Mouse (Mus musculus): Measurements from ENCODE around the gene Gm16253.

Gm16253 gene

GRCm38 (mm10) chr3:96557694-96558093 is 19.1 kb upstream of the Gm16253 start, which contains the start of gene Txnip:
Gene Txnip, plus strand, starts transcription at chr3:96557957.
- DNase-seq (ENCODE audit: low spot score), result peak; percentile 99

DNA sequence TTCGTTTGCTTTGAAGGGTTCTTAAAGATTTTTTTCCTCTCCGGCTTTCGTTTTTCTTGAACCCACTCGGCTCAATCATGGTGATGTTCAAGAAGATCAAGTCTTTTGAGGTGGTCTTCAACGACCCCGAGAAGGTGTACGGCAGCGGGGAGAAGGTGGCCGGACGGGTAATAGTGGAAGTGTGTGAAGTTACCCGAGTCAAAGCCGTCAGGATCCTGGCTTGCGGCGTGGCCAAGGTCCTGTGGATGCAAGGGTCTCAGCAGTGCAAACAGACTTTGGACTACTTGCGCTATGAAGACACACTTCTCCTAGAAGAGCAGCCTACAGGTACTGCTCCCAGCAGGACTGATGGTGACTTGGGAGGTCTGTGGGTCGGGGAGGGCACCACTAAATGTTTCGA is 18.6 kb upstream of the Gm16253 start:
- DNase-seq (ENCODE audit: low spot score), result no peak

GRCm38 (mm10) chr3:96558668-96559196 is 18.1 kb upstream of the Gm16253 start:
- DNase-seq (ENCODE audit: low spot score), result no peak

DNA sequence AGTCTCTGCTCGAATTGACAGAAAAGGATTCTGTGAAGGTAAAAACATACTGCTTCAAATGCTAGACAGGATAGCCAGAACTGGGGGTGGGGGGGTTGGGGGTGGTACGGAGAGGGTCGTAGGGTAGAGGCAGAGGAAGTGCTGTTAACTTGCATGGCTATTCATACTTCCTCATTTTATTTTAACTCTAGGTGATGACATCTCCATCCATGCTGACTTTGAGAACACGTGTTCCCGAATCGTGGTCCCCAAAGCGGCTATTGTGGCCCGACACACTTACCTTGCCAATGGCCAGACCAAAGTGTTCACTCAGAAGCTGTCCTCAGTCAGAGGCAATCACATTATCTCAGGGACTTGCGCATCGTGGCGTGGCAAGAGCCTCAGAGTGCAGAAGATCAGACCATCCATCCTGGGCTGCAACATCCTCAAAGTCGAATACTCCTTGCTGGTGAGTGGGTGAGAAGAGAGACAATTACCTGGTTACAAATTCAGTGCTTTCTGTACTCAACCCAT is 17.3 kb upstream of the Gm16253 start:
- no peak for DNase-seq (ENCODE audit: low spot score)

DNA sequence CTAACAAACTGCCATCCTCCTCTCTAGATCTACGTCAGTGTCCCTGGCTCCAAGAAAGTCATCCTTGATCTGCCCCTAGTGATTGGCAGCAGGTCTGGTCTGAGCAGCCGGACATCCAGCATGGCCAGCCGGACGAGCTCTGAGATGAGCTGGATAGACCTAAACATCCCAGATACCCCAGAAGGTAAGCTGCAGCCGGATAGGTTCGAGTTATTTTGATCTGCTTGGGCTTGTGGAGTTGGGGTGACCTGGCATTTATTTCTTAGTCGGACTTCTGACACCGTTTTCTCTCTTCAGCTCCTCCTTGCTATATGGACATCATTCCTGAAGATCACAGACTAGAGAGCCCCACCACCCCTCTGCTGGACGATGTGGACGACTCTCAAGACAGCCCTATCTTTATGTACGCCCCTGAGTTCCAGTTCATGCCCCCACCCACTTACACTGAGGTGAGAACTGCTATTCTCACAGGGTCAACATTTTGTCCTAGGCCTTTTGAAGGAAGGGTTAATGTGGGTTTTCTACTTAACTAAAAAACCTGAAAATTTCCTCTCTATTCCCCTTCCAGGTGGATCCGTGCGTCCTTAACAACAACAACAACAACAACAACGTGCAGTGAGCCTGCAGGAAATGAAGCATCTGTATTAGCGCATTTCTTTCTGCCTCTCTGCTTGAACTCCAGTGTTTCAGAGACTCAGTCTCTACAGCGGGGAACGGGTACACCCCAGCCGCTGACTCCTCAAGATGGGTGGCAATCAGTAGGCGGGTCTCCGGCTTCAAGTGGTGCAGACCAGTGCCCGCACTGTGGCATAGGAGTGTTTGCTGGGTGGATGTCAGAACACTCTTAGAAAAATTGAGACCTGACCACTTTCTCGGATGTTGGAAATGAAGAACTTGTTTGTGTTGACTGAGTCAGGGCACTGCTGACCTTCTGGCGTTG is 16.6 kb upstream of the Gm16253 start:
- no peak for DNase-seq (ENCODE audit: low spot score)

- DNase-seq (ENCODE audit: low spot score), result no peak
These were observed 15.7 kb upstream of the Gm16253 start for GRCm38 (mm10) chr3:96560881-96561668.

DNA sequence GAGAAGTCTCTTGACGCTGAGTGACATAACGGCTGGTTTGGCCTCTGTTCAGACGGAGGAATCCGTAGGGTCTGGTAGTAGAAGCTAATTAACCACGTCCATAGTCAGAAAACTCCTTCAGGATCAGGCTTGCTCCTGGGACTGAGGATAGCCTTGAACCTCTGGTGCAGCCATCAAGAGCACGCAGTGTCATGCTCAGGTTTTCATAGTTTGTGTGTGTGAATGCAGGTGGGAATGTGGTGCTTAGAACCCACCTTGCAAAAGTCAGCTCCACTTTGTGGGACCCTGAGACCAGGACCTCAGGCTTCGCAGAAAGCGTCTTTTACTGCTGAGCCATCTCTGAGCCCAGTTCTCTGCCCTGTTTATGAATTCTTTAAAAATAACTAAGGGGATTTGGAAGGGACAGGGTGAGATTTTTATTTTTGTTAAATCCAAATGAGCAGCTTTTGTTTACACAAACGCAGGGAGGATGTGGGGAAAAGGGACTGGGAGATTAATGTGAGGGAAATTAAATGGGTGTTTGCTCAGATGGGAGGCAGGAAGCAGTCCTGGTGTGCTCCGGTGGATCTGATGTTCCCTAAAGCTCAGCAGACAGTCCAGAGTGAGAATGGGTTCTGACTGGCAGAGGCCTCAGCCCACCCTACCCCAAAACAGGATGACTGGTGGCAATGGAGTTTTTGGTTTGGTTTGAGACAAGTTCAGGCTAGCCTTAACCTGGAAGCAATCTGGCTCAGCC is 14.7 kb upstream of the Gm16253 start:
- no peak for DNase-seq (ENCODE audit: low spot score)

- no peak for DNase-seq (ENCODE audit: low spot score)
These were observed 13.5 kb upstream of the Gm16253 start for GRCm38 (mm10) chr3:96563267-96563666.

DNA sequence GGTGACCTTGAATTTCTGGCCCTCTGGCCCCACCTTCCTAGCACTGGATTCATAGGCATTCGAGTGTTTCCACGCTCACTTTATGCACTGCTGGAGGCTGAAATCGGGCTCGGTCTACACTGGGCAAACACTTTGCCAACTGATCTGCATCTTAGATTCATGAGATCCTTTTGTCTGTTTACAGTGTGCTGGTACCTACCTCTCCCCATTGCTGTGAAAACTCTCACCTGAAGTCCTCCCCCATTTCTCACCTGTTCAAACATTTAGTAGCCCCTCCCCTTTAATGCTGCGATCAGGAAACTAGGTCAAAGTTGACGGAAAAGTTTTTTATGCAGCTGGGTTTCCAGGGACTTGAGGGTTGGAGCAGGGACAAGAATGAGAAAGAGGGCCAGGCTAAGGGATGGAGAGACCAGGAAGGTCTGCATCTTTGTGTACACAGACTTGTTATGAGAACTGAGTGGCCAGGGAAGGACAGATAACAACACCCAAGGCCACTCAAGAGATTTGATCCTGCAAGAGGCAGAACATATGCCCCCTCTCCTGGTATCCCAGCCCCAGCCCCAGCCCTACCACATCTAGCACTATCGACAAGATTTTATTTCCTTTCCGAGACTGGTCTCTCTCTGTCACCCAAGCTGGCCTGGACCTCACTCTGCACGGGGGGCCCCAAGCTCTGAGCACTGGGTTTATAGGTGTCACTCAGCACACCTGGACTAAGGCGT is 12.7 kb upstream of the Gm16253 start:
- DNase-seq (ENCODE audit: low spot score), result no peak

DNA sequence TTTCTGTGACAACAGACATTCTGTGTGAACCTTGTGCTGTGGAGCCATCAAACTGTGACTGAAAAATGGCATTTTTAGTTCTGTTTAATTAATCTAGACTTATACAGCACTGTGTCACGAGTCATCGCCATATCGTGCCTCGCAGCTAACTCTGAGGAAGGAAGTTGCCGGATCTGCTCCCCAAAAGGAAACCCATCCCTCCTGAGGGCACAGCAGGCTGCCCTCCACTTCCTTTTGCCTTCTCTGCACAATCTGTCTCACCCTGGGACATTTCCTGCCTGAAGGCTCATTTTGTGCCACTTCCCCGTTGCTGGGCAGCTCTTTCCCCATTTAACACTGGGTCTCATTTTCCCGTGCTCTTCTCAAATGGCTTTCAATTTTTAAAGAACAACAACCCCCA is 12.2 kb upstream of the Gm16253 start:
- no peak for DNase-seq (ENCODE audit: low spot score)

- no peak for DNase-seq (ENCODE audit: low spot score)
These were observed 11.7 kb upstream of the Gm16253 start for GRCm38 (mm10) chr3:96565105-96565504.

DNA sequence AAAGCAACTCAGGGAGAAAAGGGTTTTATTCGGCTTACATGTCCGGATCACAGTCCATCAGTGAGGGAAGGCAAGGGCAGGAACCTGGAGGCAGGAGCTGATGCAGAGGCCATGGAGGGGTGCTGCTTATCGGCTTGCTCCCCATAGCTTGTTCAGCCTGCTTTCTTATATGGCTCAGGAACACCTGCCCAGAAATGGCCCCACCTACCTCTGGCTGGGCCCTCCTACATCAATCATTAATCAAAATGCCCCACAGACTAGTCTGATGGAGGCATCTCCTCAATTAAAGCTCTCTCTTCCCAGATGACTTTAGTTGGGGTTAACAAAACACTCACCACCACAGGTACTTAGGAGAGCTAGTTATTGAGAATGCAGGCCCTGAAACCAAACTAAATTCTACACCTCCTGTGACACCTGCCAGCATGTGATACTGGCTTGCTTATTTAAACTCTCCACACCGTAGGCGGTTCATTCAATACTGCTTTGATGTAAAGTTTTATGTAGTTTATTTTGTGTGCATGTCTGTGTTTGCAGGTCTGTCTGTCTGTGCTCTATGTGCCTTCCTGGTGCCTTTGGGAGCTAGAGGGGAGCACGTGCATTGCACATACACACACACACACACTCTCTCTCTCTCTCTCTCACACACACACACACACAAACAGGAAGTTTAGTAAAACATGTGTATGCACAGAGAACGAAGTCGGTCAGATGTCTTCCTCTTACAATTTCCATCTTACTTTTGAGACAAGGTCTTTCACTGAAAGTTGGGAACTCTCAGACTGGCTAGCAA is 9.9 kb upstream of the Gm16253 start:
- DNase-seq (ENCODE audit: low spot score), result no peak

DNA sequence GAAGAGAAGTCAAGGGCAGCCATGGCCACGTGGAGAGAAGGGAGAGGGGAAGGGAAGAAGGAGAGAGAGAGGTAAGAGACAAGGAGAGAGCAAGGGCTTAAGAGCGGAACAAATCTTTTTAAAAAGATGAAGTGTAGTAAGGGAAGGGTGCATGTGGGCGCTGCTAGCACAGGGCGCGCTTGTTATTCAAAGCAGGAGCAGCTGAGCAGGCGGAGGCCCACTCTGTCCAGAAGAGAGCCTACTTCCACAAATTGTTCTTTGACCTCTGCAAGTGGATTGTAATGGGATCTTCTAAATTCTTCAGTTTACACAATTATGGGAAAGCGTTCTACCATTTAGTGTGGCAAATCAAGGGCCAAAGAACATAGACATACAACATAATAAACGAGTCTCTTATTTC is 8.2 kb upstream of the Gm16253 start:
- DNase-seq (ENCODE audit: low spot score), result no peak

DNA sequence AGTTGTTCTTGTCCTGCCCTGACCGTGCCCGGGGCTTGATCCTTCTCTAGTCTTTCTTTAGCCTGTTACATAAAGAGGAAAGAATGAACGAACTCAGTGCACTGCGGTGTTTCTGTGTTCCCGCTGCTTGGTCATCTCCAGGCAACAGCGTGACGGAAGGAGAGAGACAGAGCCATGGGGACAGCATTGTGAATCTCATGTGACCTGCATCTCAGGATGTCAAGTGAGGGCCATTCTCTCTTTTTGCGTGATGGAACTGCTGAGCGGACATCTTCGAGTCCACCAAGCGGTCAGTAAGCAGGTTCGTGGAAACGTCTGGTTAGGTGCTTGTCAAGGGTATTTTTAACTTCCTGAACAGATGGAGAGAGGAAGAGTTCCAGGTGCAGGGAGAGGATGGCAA is 7.3 kb upstream of the Gm16253 start:
- DNase-seq (ENCODE audit: low spot score), result no peak

DNA sequence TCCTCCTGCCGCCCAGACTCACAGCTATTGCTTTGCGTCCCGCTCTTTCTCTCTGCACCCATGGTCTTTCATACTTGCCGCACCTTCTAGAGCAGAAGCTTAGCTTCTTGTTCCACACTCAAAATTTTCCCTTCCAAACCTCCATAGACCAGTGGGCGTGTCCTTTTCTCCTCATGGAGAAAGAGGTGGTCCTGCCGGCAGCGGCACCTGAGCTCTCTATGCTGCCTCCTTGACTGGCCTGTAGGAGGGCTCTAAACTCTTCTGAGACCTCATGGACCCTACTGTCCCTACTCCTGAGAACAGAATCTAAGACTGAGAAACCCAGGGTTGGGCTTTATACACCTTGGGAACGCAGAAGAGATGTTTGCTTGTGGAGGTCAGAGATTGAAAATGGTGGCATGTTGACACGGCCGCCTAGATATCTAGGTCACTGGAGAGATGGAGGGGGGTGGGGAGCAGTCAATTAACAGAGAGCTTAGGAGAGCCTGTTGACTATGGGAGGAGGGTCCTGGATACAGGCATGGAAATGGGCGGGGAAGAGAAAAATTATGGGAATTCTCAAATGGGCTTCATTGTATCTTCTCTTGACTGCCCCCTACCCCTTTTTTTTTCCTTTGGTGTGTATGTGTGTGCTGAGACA is 6.7 kb upstream of the Gm16253 start:
- DNase-seq (ENCODE audit: low spot score), result no peak

GRCm38 (mm10) chr3:96570643-96571042 is 6.1 kb upstream of the Gm16253 start:
- no peak for DNase-seq (ENCODE audit: low spot score)

GRCm38 (mm10) chr3:96571336-96571735 is 5.4 kb upstream of the Gm16253 start:
- DNase-seq (ENCODE audit: low spot score), result no peak

- no peak for DNase-seq (ENCODE audit: low spot score)
These were observed 4.7 kb upstream of the Gm16253 start for GRCm38 (mm10) chr3:96571896-96572698.
